8 mouse cellular contexts compared by ENCODE assay signal in genomic region chr4:120569486-120570437, GRCm38 (mm10). TPM values are rescaled to one million over a fixed set of nuclear protein-coding genes. Genes with fewer than 3 reads are reported as not detected.
DNase-seq lines count a peak whose midpoint lies in the region; ATAC-seq lines count a peak whose summit lies in the region.

TSS of gene Ctps (minus strand) at chr4:120570276.

- peak within 1 kb of the TSS; percentile 96 for H3K9ac ChIP-seq in heart, embryonic 13.5 days
- peak within 1 kb of the TSS; percentile 90 for H3K9ac ChIP-seq in liver, embryonic 12.5 days
- peak within 1 kb of the TSS; percentile 88 for H3K9ac ChIP-seq in stomach, embryonic 15.5 days

- under 1% methylated on average over 94 of the region's 97 CpGs for WGBS in heart, embryonic 13.5 days
- 2% methylated on average over 94 of the region's 97 CpGs for WGBS in liver, embryonic 12.5 days (ENCODE audit: insufficient replicate concordance)
- under 1% methylated on average over 97 of the region's 97 CpGs for WGBS in stomach, embryonic 15.5 days

- H3K4me1 ChIP-seq in heart, embryonic 13.5 days = peaks cover 41% of the 10 kb centered on the region
- peaks cover 43% of the 10 kb centered on the region for H3K4me1 ChIP-seq in liver, embryonic 12.5 days
- peaks cover 15% of the 10 kb centered on the region for H3K4me1 ChIP-seq in stomach, embryonic 15.5 days

- no peaks in the 10 kb centered on the region for H3K27me3 ChIP-seq in heart, embryonic 13.5 days (replicated peaks)
- no peaks in the 10 kb centered on the region for H3K27me3 ChIP-seq in liver, embryonic 12.5 days (replicated peaks)
- H3K27me3 ChIP-seq in stomach, embryonic 15.5 days (replicated peaks) = no peaks in the 10 kb centered on the region

- peak within 1 kb of the TSS; percentile 89 for H3K4me2 ChIP-seq in heart, embryonic 13.5 days
- H3K4me2 ChIP-seq in liver, embryonic 12.5 days = peak within 1 kb of the TSS; percentile 99
- peak within 1 kb of the TSS; percentile 87 for H3K4me2 ChIP-seq in stomach, embryonic 15.5 days

- H3K27ac ChIP-seq in heart, embryonic 13.5 days (replicated peaks) = peak within 1 kb of the TSS; percentile 96
- peak within 1 kb of the TSS; percentile 89 for H3K27ac ChIP-seq in liver, embryonic 12.5 days
- H3K27ac ChIP-seq in stomach, embryonic 15.5 days = peak within 1 kb of the TSS; percentile 94

- ATAC-seq in erythroid progenitor cell, adult 5-6 weeks (replicated peaks; ENCODE audit: low FRiP score, poor library complexity, severe bottlenecking) = peak; percentile 95
- ATAC-seq in heart, embryonic 13.5 days (ENCODE audit: extremely low read depth, insufficient number of reproducible peaks, low FRiP score, low TSS enrichment) = peak; percentile 94
- peak; percentile 97 for ATAC-seq in liver, embryonic 12.5 days
- peak; percentile 97 for ATAC-seq in stomach, embryonic 15.5 days (ENCODE audit: insufficient read depth, low FRiP score, low read depth)

- DNase-seq in CD4-positive helper T cell, adult 2 months (ENCODE audit: low read depth, low spot score) = peak; percentile 95
- DNase-seq in brain, embryonic 18.5 days (ENCODE audit: low read depth, low spot score) = peak; percentile 89
- DNase-seq in kidney, postnatal 10 days = peak; percentile 96
- peak; percentile 90 to 91 for DNase-seq in natural killer cell, adult 2 months (ENCODE audit: low spot score in 2 of 2)

- no peaks in the 10 kb centered on the region for H3K9me3 ChIP-seq in heart, embryonic 13.5 days
- no peaks in the 10 kb centered on the region for H3K9me3 ChIP-seq in liver, embryonic 12.5 days (replicated peaks)
- H3K9me3 ChIP-seq in stomach, embryonic 15.5 days = no peaks in the 10 kb centered on the region

- H3K4me3 ChIP-seq in heart, embryonic 13.5 days = peak within 1 kb of the TSS; percentile 69
- peak within 1 kb of the TSS; percentile 86 for H3K4me3 ChIP-seq in liver, embryonic 12.5 days
- H3K4me3 ChIP-seq in stomach, embryonic 15.5 days (replicated peaks) = peak within 1 kb of the TSS; percentile 92

- peaks cover 19% of the 10 kb centered on the region for H3K36me3 ChIP-seq in heart, embryonic 13.5 days
- H3K36me3 ChIP-seq in liver, embryonic 12.5 days = peaks cover 23% of the 10 kb centered on the region
- H3K36me3 ChIP-seq in stomach, embryonic 15.5 days = peaks cover 5% of the 10 kb centered on the region; the same call in 1 of the 2 replicates

RNA-seq across cellular contexts. Expression of gene Ctps, which starts in this region (rescaled TPM):
- total RNA-seq in erythroid progenitor cell, adult 5-6 weeks (2015; ENCODE audit: low replicate concordance) = 18.9 and 22.7 TPM in 2 replicates
- 19.4 and 30.8 TPM in 2 replicates for total RNA-seq in erythroid progenitor cell, adult 5-6 weeks (2017; ENCODE audit: low replicate concordance)
- polyA plus RNA-seq in heart, embryonic 13.5 days (2015; fragmentation: Nextera tagmentation; extraction: Ambion mirVana) = 99.8 and 100 TPM in 2 replicates
- polyA plus RNA-seq in liver, embryonic 12.5 days (2016; fragmentation: Nextera tagmentation; extraction: Ambion mirVana) = 75.0 and 75.8 TPM in 2 replicates
- polyA plus RNA-seq in stomach, embryonic 15.5 days (2015; fragmentation: Nextera tagmentation; extraction: Ambion mirVana) = 64.9 and 67.8 TPM in 2 replicates

Comparison
In these comparisons a context has a peak if more than half of its experiments do, and no peak if none do; other contexts are left out.
1. Peak in every context shown above with its lines: DNase-seq, ATAC-seq, H3K4me3 ChIP-seq and H3K27ac ChIP-seq.